ENCODE assay signal across 19 mouse cellular contexts in genomic region chr8:126873306-126873705, GRCm38 (mm10).
DNase-seq lines count a peak whose midpoint lies in the region; TF ChIP-seq lines count a peak whose summit lies in the region.
"Had no signal": no experiment of that assay in that cellular context is flagged by ENCODE, and none has a peak within 500 bp of the region (broad histone marks: within the 10 kb centered on the region; RNA-seq: fewer than 3 reads in every experiment).

No protein-coding gene starts in this region.

- no peak for TF ChIP-seq CTCF in gastrocnemius, adult 2 months (IDR thresholded peaks at IDR 0.05)
- no peak for TF ChIP-seq CTCF in embryonic fibroblast, embryonic 13.5 days (IDR thresholded peaks at IDR 0.05; ENCODE audit: borderline replicate concordance, insufficient read depth, low read length)

- no peaks in the 10 kb centered on the region for H3K36me3 ChIP-seq in macrophage (ENCODE audit: inconsistent target)
- H3K36me3 ChIP-seq: hindbrain, embryonic 13.5 days; neural tube, embryonic 12.5 days had no signal

- H3K4me1 ChIP-seq in brown adipose tissue, adult 24 weeks (ENCODE audit: control insufficient read depth, insufficient read depth, insufficient read length, low read length): peaks cover 16% of the 10 kb centered on the region
- peaks cover 11% of the 10 kb centered on the region for H3K4me1 ChIP-seq in embryonic fibroblast, embryonic 13.5 days (ENCODE audit: control insufficient read depth, insufficient read depth, low read length)
- H3K4me1 ChIP-seq: neural tube, embryonic 12.5 days had no signal

- H3K27ac ChIP-seq in gastrocnemius, adult 2 months: peak overlapping the region; percentile 78
- H3K27ac ChIP-seq in brown adipose tissue, adult 24 weeks (replicated peaks; ENCODE audit: low read depth, low read length): peak overlapping the region; percentile 85
- peak overlapping the region; percentile 87 for H3K27ac ChIP-seq in embryonic fibroblast, embryonic 13.5 days (ENCODE audit: insufficient read depth, low read length)
- peak overlapping the region; percentile 100 for H3K27ac ChIP-seq in macrophage
- H3K27ac ChIP-seq: hindbrain, embryonic 13.5 days; neural tube, embryonic 12.5 days had no signal

- no peak overlapping the region for H3K4me3 ChIP-seq in gastrocnemius, adult 2 months
- no peak overlapping the region for H3K4me3 ChIP-seq in brown adipose tissue, adult 24 weeks (ENCODE audit: insufficient read depth, low read depth, low read length)
- H3K4me3 ChIP-seq in embryonic fibroblast, embryonic 13.5 days (ENCODE audit: insufficient read depth, low read length): no peak overlapping the region
- H3K4me3 ChIP-seq in macrophage (ENCODE audit: inconsistent target): no peak overlapping the region
- H3K4me3 ChIP-seq: hindbrain, embryonic 13.5 days; neural tube, embryonic 12.5 days had no signal

- no peak for TF ChIP-seq POLR2A in embryonic fibroblast, embryonic 13.5 days (IDR thresholded peaks at IDR 0.05; ENCODE audit: low read depth, low read length)

- intact Hi-C loops in gastrocnemius, adult 2 months (cut with DNase I): no loop called here

- 61% methylated on average over 7 of the region's 7 CpGs for WGBS in macrophage (ENCODE audit: missing documents)

- DNase-seq in gastrocnemius, adult 2 months: no peak
- DNase-seq in gastrocnemius, adult 18-20 months (ENCODE audit: low spot score): no peak
- no peak for DNase-seq in lung, postnatal 25 days (ENCODE audit: low spot score)
- no peak for DNase-seq in layer of hippocampus, postnatal 36 days
- no peak for DNase-seq in yolk sac, embryonic 10.5 days (ENCODE audit: low spot score)
- DNase-seq: adrenal gland, postnatal 14 days; cerebellum, adult 9-11 months; forebrain, postnatal 0 days; liver, postnatal 0 days; lung, postnatal 10 days; midbrain, embryonic 14.5 days; right cerebral cortex, adult 18-20 months; thymus, adult 18-20 months; thymus, postnatal 4 days had no signal

- no peaks in the 10 kb centered on the region for H3K79me2 ChIP-seq in macrophage (ENCODE audit: inconsistent target)
